Mouse (Mus musculus): ENCODE results near the gene B4galt7. TPM values are rescaled to one million over a fixed set of nuclear protein-coding genes. Genes with fewer than 3 reads are reported as not detected.

B4galt7 gene
- total RNA-seq, 2 experiments from 2014 or later: 27.2 TPM

Other genes starting within 250 kb of the B4galt7 start
- 10 to 100 TPM; 54.4 to 59.1 TPM for gene Lman2, start 237.1 kb upstream of the B4galt7 start, total RNA-seq (2021)
- 10 to 100 TPM; 57.5 to 60.7 TPM for gene Rgs14, start 230.2 kb upstream of the B4galt7 start, total RNA-seq (2021)
- not detected for gene Slc34a1, start 201.7 kb upstream of the B4galt7 start, total RNA-seq (2021)
- not detected for gene Pfn3, start 184.7 kb upstream of the B4galt7 start, total RNA-seq (2021)
- gene F12, start 173.1 kb upstream of the B4galt7 start, total RNA-seq (2021): under 1 TPM; 0.33 to 0.68 TPM
- gene Grk6, start 154.8 kb upstream of the B4galt7 start, total RNA-seq (2021): 10 to 100 TPM; 63.2 to 64.6 TPM
- 10 to 100 TPM; 66.6 to 70.1 TPM for gene Prr7, start 135.6 kb upstream of the B4galt7 start, total RNA-seq (2021)
- 100 to 1,000 TPM; 263 to 271 TPM for gene Dbn1, start 111.8 kb upstream of the B4galt7 start, total RNA-seq (2021)
- 100 to 1,000 TPM in 1 of 2 experiments, 10 to 100 TPM in 1; 91.7 to 101 TPM for gene Pdlim7, start 86.2 kb upstream of the B4galt7 start, total RNA-seq (2021)
- gene Dok3, start 70.6 kb upstream of the B4galt7 start, total RNA-seq (2021): 10 to 100 TPM in 1 of 2 experiments, 1 to 10 TPM in 1; 9.1 to 12.2 TPM
- 10 to 100 TPM; 52.2 to 62.0 TPM for gene Ddx41, start 63.2 kb upstream of the B4galt7 start, total RNA-seq (2021)
- gene Fam193b, start 28.8 kb upstream of the B4galt7 start, total RNA-seq (2021): 10 to 100 TPM; 77.0 to 81.8 TPM
- 100 to 1,000 TPM; 133 to 142 TPM for gene Tmed9, start 26.2 kb upstream of the B4galt7 start, total RNA-seq (2021)
- 10 to 100 TPM; 37.1 to 43.7 TPM for gene Caml, start 23.1 kb downstream of the B4galt7 start, total RNA-seq (2021)
- gene Ddx46, start 35.1 kb downstream of the B4galt7 start, total RNA-seq (2021): 10 to 100 TPM; 40.3 to 45.4 TPM
- 10 to 100 TPM; 70.9 to 73.2 TPM for gene B230219D22Rik, start 93.2 kb downstream of the B4galt7 start, total RNA-seq (2021)
- gene Txndc15, start 114.8 kb downstream of the B4galt7 start, total RNA-seq (2021): 10 to 100 TPM; 77.1 to 84.5 TPM
- 10 to 100 TPM; 28.1 to 29.8 TPM for gene Pcbd2, start 127.5 kb downstream of the B4galt7 start, total RNA-seq (2021)
- gene Catsper3, start 184.7 kb downstream of the B4galt7 start, total RNA-seq (2021): under 1 TPM in 1 of 2 experiments, not detected in 1; 0.37 TPM
- gene Pitx1, start 236.3 kb downstream of the B4galt7 start, total RNA-seq (2021): not detected